8 mouse cellular contexts compared by ENCODE assay signal in genomic region chr2:17729770-17730647, GRCm38 (mm10). TPM values are rescaled to one million over a fixed set of nuclear protein-coding genes. Genes with fewer than 3 reads are reported as not detected.
DNase-seq lines count a peak whose midpoint lies in the region; ATAC-seq and TF ChIP-seq lines count a peak whose summit lies in the region.

No protein-coding gene starts in this region.

- H3K27me3 ChIP-seq in megakaryocyte, embryonic 14.5 days (replicated peaks) = peaks cover 47% of the 10 kb centered on the region
- H3K27me3 ChIP-seq in lung, postnatal 0 days (replicated peaks; ENCODE audit: insufficient read depth, low read length) = 0 out of 2 replicates have a peak, but pooled peaks cover 4% of the 10 kb centered on the region

- peak overlapping the region; percentile 92 for H3K4me2 ChIP-seq in lung, postnatal 0 days (replicated peaks; ENCODE audit: low read depth, low read length)

- peak overlapping the region; percentile 91 for H3K4me3 ChIP-seq in megakaryocyte, embryonic 14.5 days (replicated peaks)
- H3K4me3 ChIP-seq in lung, postnatal 0 days (ENCODE audit: low read depth, low read length) = peak overlapping the region; percentile 64

- no peaks in the 10 kb centered on the region for H3K36me3 ChIP-seq in megakaryocyte, embryonic 14.5 days (replicated peaks; ENCODE audit: low read length)
- H3K36me3 ChIP-seq in lung, postnatal 0 days (ENCODE audit: insufficient read depth, low read length) = no peaks in the 10 kb centered on the region

- H3K4me1 ChIP-seq in megakaryocyte, embryonic 14.5 days = peaks cover 24% of the 10 kb centered on the region
- no peaks in the 10 kb centered on the region for H3K4me1 ChIP-seq in lung, postnatal 0 days (ENCODE audit: insufficient read depth, low read depth, low read length)

- peak overlapping the region; percentile 77 for H3K9ac ChIP-seq in lung, postnatal 0 days (replicated peaks; ENCODE audit: low read depth)

- no peaks in the 10 kb centered on the region for H3K9me3 ChIP-seq in megakaryocyte, embryonic 14.5 days
- H3K9me3 ChIP-seq in lung, postnatal 0 days (ENCODE audit: low read length) = no peaks in the 10 kb centered on the region

- peak overlapping the region; percentile 86 for H3K27ac ChIP-seq in lung, postnatal 0 days (ENCODE audit: low read length)

- peak; percentile 33 for DNase-seq in cerebellum, adult 9-11 months
- DNase-seq in frontal cortex, postnatal 36 days (ENCODE audit: low spot score in 2 of 2) = peak; percentile 40 to 41
- peak; percentile 62 for DNase-seq in layer of hippocampus, adult 9-11 months
- DNase-seq in lung, postnatal 0 days (ENCODE audit: low spot score) = peak; percentile 82
- peak; percentile 52 for DNase-seq in right cerebral cortex, postnatal 14 days

- ATAC-seq in megakaryocyte, adult 5-6 weeks (ENCODE audit: poor library complexity, severe bottlenecking) = no peak
- peak; percentile 62 for ATAC-seq in lung, postnatal 0 days
- no peak for ATAC-seq in erythroblast, adult 5-6 weeks (replicated peaks; ENCODE audit: low FRiP score, poor library complexity, severe bottlenecking)

- WGBS in lung, postnatal 0 days = 5% methylated on average over 22 of the region's 25 CpGs

- no peak for TF ChIP-seq CTCF in lung, postnatal 0 days (IDR thresholded peaks at IDR 0.05)

- TF ChIP-seq EP300 in lung, postnatal 0 days (IDR thresholded peaks at IDR 0.05) = no peak

RNA-seq across cellular contexts. Expression of gene Nebl, which starts 1.3 kb away (rescaled TPM):
- polyA plus RNA-seq in megakaryocyte, embryonic 14.5 days (2012; ENCODE audit: insufficient read depth, low replicate concordance) = 0.04 TPM in 1 of 2 replicates, not detected in the other
- 0.13 and 0.25 TPM in 2 replicates for total RNA-seq in megakaryocyte, adult 5-6 weeks (2015)
- total RNA-seq in megakaryocyte, adult 5-6 weeks (2017) = 0.08 and 0.18 TPM in 2 replicates
- polyA plus RNA-seq in lung, postnatal 0 days (2015; fragmentation: Nextera tagmentation; extraction: Ambion mirVana) = 41.0 and 44.6 TPM in 2 replicates
- 0.38 TPM in 1 of 2 replicates, not detected in the other for total RNA-seq in erythroblast, adult 5-6 weeks (2015; ENCODE audit: low replicate concordance)
- 0.42 TPM in 1 of 2 replicates, not detected in the other for total RNA-seq in erythroblast, adult 5-6 weeks (2017; ENCODE audit: low replicate concordance)
